Mouse (Mus musculus) heart, adult 2 months (tissue): ENCODE measurements around the gene Slit3.

Experiments used
- CTCF ChIP-seq: fragments of 200-600 bp; IDR thresholded peaks from 2 replicates; pipeline ENCODE4 v1.8.1; 2022; ENCODE audit warnings: antibody characterized with exemption, mild to moderate bottlenecking, moderate library complexity
- POLR2A ChIP-seq: fragments of 200-500 bp; IDR thresholded peaks from 2 replicates; pipeline ENCODE4 v1.6.1; 2011; ENCODE audit warnings: mild to moderate bottlenecking, low read depth, low read length, control low read depth; ENCODE audit not compliant: insufficient read depth

DNA sequence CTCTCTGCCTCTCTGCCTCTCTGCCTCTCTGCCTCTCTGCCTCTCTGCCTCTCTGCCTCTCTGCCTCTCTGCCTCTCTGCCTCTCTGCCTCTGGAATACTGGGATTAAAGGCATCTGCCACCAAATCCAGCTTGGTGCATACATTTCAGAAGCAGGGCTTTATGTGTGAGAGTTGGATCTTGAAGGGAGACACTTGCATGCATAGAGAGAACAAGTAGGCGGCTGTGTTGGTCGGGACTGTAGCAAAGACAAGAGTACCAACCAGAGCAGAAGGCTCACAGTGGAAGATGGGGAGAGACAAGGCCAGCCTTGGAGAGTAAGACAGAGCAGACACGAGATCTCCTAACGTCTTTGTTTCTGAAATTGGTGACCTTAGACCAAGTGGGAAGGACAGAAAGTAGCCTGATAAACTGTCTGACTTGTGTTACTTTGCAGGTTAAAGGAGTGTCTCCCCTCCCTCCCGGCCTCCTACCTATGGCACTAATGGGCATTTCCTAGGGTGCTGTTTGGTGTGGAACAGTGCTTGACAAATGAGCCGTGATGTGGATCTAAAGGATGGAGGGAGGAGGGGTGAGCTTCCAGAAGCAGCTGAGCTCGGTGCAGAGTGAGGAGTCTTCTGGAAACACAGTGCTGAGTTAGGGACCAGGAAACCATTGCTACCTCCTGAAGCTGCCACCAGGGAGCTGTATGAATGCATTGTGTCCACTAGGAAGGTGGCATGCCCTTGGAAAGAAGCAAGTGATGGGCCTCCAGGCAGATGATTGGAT is 569.7 kb downstream of the Slit3 start:
- TF ChIP-seq POLR2A (no peak), CTCF (no peak)
